Mouse (Mus musculus): ENCODE measurements around the gene Hdc. TPM values are rescaled to one million over a fixed set of nuclear protein-coding genes. Genes with fewer than 3 reads are reported as not detected.
A peak's percentile ranks its signal among the peaks of the same experiment; 100 is the strongest.

The Hdc gene
- total and polyA plus RNA-seq, 3 experiments: 2.8 to 5.5 TPM; not detected in 1

- TF ChIP-seq HCFC1 (IDR thresholded peaks at IDR 0.05; ENCODE audit: low read depth, low read length): no peak
- TF ChIP-seq EP300 (IDR thresholded peaks at IDR 0.05; ENCODE audit: low read depth in 1 of 2, low read length in 2 of 2): peak; percentile 39 to 56; a peak in 2 of 4 replicates
- TF ChIP-seq JUND (IDR thresholded peaks at IDR 0.05; ENCODE audit: low read depth, low read length): no peak
- TF ChIP-seq BHLHE40 (IDR thresholded peaks at IDR 0.05; ENCODE audit: borderline replicate concordance, low read depth, low read length): peak; percentile 89
- no peak for TF ChIP-seq ZNF384 (IDR thresholded peaks at IDR 0.05; ENCODE audit: low read depth, low read length)
- TF ChIP-seq CHD2 (IDR thresholded peaks at IDR 0.05; ENCODE audit: low read length): no peak
- TF ChIP-seq USF1 (IDR thresholded peaks at IDR 0.05; ENCODE audit: low read depth, low read length): no peak
- TF ChIP-seq TCF12 (IDR thresholded peaks at IDR 0.05; ENCODE audit: low read depth, low read length): 0 out of 2 replicates have a peak, but pooled peaks have one; percentile 5
- TF ChIP-seq MAFK (IDR thresholded peaks at IDR 0.05; ENCODE audit: borderline replicate concordance, low read depth, low read length): no peak
- TF ChIP-seq ETS1 (IDR thresholded peaks at IDR 0.05; ENCODE audit: low read depth, low read length): peak; percentile 96
- no peak for TF ChIP-seq SMC3 (IDR thresholded peaks at IDR 0.05; ENCODE audit: low read depth, low read length)
Observed at GRCm38 (mm10) chr2:126601918-126602600, 17.0 kb downstream of the Hdc start (continued).

DNA sequence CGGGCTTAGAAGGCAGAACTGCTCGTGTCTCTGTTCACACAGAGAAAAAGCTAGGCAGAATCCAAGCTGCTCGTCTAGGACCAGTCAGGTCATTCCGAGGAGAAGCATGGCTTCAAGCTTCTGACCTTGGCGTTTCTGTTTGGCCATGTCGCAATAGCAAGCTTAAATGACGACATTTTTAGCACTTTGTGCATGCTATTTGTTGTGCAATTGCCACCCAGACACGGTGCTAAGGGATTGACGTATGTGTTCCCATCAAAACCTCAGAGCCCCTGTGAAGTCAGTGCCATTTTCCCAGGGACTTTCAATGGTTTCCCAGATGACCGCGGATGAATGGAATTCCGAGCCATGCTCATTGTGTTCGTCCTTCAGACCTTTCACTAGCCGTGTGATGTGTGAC, 18.6 kb downstream of the Hdc start:
- H3K36me3 ChIP-seq (ENCODE audit: control insufficient read depth in 1 of 2, insufficient read depth in 2 of 2, low read length in 2 of 2): peaks cover 0 to 6% of the 10 kb centered on the region in 2 experiments; a peak in 2 of 4 replicates
- DNase-seq (ENCODE audit: low read depth, low spot score): no peak
- no peak for TF ChIP-seq ELF1 (IDR thresholded peaks at IDR 0.05; ENCODE audit: low read depth, low read length)
- no peak for TF ChIP-seq MAX (IDR thresholded peaks at IDR 0.05; ENCODE audit: low read length)
- no peak for TF ChIP-seq ETS1 (IDR thresholded peaks at IDR 0.05; ENCODE audit: low read depth, low read length)
- no peak for TF ChIP-seq POLR2A (IDR thresholded peaks at IDR 0.05; ENCODE audit: control insufficient read depth in 1 of 2, insufficient read depth in 1 of 2, low read depth in 1 of 2, low read length in 2 of 2, poor library complexity in 1 of 2)
- TF ChIP-seq EP300 (IDR thresholded peaks at IDR 0.05; ENCODE audit: low read depth in 1 of 2, low read length in 2 of 2): no peak
- no peak for TF ChIP-seq USF2 (IDR thresholded peaks at IDR 0.05; ENCODE audit: borderline replicate concordance in 1 of 2, insufficient read depth in 1 of 2, low read depth in 1 of 2, low read length in 2 of 2)
- TF ChIP-seq SMC3 (IDR thresholded peaks at IDR 0.05; ENCODE audit: low read depth, low read length): no peak
- TF ChIP-seq MYB (IDR thresholded peaks at IDR 0.05; ENCODE audit: low read depth, low read length): no peak
- TF ChIP-seq HCFC1 (IDR thresholded peaks at IDR 0.05; ENCODE audit: low read depth, low read length): no peak
- TF ChIP-seq MYC (IDR thresholded peaks at IDR 0.05; ENCODE audit: low read depth, low read length): no peak
- no peak for TF ChIP-seq TCF12 (IDR thresholded peaks at IDR 0.05; ENCODE audit: low read depth, low read length)
- H3K9me3 ChIP-seq (replicated peaks; ENCODE audit: insufficient read depth, low read length): no peaks in the 10 kb centered on the region
- peaks cover 6 to 15% of the 10 kb centered on the region in 2 experiments for H3K4me1 ChIP-seq (ENCODE audit: control insufficient read depth in 1 of 2, insufficient read depth in 2 of 2, low read length in 2 of 2)
- H3K27me3 ChIP-seq (ENCODE audit: control insufficient read depth in 1 of 2, insufficient read depth in 2 of 2, low read length in 2 of 2): no peaks in the 10 kb centered on the region
- no peak overlapping the region for H3K4me3 ChIP-seq (ENCODE audit: control insufficient read depth in 1 of 2, insufficient read depth in 1 of 2, low read depth in 2 of 2, low read length in 2 of 2)
- H3K27ac ChIP-seq (ENCODE audit: control insufficient read depth, low read depth, low read length): no peak overlapping the region
- H3K9ac ChIP-seq (ENCODE audit: control insufficient read depth, low read depth, low read length, poor library complexity, severe bottlenecking): no peak overlapping the region
- no peaks in the 10 kb centered on the region for H3K79me2 ChIP-seq (ENCODE audit: control insufficient read depth, insufficient read depth, low read length, poor library complexity)
